Mouse (Mus musculus) cerebellum, adult 11 months (tissue): ENCODE data around the gene Krt80.
A peak's percentile ranks its signal among the peaks of the same experiment; 100 is the strongest.

ENCODE experiments used
- DNase-seq: peaks from one replicate; pipeline ENCODE4 v3.0.0; 2022

The Krt80 gene

DNA sequence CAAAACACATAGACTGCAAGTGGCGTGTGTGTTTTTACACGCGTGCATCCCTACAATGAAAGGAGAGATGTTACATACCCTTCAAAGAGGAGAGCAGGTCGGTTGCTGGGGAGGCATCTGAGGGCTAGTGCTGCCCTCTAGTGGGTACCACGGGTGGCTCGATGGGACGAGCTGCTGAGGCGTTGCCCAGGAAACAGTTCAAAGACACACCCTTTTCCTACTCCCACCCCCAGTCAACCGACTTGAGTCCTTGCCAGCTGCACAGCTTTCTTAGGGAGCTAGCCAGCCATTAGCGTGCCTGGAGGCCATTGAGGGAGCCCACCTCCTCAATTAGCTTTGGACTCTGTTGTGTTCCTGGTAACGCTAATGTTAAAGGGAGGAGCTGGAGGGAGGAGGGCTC is 54.1 kb downstream of the Krt80 start:
- peak; percentile 51 for DNase-seq

DNA sequence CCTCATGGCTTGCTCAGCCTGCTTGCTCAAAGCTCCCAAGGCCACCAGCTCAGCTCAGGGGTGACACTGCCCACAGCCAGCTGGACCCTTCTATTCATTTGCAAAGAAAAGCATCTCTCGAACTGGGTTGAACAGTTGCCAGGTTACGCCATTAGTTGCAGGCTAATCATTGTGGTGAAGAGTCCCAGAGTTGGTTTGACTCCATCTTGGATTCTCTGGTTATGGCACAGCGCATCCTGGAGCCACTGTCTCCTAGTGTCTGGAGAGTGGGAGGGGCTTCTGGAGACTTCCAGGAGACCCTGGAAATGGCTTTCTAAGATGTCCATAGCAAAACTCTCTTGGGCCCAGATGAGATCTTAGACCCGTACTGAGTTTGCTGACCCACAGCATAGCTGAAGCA is 54.6 kb downstream of the Krt80 start:
- no peak for DNase-seq

DNA sequence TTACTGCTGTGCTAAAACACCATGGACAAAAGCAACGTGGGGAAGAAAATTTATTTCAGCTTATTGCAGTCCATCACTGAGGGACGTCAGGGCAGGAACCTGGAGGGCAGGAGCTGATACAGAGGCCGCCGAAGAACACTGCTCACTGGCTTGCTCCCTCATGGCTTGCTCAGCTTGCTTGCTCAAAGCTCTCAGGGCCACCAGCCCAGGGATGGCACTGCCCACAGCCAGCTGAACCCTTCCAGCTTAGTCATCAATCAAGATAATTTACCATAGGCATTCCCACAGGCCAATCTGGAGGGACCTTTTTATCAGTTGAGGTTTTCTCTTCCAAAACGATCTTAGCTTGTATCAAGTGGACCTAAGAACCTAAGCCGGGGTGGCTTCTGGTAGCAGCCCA is 58.0 kb downstream of the Krt80 start:
- no peak for DNase-seq

DNA sequence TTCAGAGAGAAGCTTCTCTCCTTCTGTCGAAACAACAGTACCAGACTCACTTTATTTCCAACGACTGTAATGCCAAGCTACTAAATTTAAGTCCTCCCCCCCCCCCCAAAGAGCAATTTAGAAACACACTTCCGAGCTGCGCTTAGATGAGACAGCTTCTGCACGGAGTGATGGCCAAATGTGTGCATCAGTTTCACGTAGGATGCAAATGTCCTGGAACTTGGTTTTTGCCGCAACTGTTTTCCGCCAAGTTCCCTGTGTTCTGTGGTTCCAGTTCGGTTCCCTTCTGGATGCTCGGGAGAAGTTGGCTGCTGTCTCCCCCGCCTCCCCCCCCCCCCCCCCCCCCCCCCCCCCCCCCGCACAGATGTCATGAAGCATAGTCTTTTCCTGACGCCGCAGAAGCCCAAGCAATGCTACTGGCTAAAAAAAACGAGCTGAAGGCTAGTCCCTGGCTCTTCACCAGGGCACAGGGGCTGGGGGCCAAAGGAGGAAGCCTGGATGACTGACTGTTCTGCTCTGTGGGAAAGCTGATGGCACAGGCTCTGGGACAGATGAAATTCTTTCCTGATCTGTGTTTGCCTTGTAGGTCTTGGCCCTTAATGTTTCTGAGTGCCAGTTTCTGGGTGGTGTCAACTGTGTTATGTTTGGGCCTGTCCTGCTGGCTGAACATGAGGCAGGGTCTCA is 58.7 kb downstream of the Krt80 start:
- DNase-seq: no peak

DNA sequence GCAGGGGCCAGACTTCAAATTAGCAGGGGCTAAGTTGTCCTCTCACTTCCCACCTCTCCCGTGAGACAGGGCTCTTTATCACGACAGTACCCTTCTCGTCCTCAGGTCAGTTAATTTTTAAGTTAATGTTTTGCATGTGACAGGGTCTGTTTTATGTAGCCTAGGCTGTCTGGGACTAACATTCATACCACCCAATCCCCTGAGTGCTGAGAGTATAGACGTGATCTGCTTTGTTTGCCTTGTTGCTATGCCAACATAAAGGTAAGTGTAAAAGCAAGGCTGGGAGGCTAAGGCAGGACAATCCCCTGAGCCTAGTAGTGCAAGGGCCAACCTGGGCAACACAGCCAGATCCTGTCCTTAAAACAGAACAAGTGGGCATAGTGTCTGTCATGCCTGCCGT is 60.5 kb downstream of the Krt80 start:
- no peak for DNase-seq

DNA sequence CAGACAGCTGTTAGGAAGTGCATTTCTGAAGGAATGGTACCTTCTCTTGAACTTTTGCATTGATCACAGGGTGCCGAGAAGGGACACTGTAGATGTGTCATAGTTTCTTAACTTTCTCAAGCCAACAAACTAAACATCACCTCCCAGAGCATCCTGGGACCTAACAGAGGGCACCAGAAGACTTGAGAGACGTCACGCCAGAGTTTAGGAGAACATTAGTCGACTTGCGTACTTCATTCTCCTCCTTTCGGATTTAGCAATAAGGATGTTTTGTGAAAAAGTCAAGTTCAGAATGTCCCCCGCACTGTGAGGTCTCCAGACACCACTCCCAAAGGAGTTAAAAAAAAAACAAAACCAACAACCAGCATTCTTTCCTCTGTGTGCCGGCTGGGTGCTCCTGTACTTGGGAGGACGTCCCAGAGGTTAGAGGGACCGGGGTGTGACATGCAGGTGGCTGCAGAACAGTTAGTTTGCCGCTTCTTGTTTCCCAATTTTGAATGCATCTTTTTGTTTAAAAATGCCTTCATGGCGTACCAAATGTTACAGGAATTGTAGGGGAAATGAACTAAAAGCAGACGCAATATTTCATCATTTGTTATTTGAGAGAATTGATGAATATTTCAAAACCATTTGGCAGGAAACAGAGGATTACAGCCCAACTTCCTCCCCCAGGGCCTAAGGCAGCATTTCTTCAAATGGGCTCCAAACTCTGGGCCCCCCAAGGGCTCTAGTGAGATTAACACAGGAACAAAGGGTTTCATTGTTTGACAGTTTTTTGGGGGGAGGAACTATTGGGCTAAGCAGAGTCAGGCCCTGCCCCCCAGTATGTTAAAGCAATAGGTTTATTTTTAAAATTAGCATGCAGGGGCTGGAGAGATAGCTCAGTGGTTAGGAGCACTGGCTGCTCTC is 61.3 kb downstream of the Krt80 start:
- DNase-seq: no peak

DNA sequence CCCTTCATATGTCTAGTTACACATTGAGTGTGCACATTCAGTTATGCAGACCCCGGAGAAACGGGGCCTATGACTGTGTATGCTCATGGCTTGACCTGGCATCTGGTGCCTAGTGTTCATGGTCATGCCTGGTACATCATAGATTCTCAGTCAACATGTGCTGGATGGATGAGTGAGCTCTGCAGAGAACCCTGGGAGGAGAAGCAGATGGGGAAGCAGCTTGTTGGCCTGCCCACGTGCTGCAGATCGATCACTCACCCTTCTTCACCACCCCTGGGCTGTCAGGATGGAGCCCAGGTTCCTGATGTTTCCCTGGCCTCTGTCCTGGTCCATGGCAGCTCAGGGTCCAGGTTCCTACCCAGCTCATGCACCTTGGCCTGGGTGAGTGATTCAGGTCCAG is 63.5 kb downstream of the Krt80 start:
- DNase-seq: no peak

DNA sequence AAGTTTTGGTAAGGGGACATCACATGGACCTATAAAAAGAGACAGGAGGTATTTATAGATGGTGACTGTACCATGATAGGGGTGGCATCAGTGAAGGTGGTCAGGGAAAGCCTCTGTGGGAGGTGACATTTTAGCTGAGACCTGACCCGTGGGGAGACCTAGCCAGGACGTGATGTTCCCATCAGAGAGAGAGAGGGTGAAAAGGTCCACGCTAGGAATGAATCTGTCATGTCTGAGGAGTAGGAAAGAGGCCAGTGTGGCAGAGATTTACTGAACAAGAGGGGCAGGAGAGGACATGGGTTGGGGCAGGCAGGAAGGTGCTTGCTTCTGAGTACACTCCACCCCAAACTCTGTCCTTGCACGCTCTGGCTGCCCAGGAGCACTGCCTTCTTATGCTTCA is 66.1 kb downstream of the Krt80 start:
- DNase-seq: no peak

DNA sequence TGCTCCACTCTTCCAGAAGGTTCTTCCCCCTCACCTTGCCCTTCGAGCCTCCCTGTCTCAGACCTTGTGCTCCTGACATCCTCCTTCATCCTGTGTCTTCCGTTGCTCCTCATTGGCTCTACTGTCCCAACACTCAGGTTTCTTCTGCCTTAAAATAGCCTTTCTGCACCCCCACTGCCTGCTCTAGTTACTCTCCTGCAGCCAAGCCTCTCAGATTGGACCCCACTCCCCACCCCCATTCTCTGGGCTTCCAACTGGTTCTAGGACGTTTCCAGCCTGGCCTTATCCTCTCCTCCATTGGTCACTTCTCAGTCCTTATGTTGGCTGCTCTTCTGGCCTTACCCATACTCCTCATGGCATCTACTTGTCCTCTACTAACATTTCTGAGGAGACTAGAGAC is 67.8 kb downstream of the Krt80 start:
- no peak for DNase-seq

DNA sequence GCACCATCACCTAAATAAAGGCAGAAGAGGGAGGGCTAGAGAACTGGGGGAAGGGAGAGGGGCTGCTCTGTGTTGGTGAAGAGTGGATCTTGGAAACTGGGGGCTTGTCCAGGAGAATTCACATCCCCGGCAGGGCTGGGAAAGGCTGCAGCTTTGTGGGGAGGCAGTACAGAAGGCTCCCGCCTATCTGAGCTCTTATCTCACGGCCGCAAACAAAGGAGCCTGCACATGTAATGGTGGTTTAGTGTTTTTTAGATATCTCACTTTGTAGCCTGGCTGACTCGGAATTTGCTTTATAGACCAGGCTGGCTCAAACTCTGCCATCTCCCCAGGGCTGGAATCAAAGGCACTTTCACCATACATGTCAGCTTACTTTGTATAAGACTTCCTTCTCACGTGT is 69.8 kb downstream of the Krt80 start:
- no peak for DNase-seq

DNA sequence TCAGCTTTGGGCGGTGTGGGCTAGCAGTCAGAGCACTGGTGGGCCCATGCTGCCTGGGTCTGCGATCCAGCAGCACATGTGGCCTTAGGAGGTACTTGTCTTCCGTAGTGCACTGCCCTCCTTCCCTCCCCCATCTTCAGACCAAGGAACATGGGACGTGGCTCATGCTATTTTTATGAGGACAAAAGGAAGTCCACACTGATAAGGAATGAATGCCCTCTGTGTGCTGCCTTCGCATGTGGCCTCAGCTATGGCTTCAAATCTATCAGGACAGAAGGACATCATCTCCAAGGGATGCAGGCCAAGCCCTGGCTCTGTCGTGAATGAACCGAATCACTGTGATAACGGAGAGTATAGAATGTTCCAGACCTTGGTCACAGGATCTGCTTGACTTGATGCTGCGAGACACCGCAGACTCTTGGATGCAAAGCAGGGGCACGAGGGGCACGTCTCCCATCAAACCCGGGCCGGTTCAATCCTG is 70.4 kb downstream of the Krt80 start:
- no peak for DNase-seq

DNA sequence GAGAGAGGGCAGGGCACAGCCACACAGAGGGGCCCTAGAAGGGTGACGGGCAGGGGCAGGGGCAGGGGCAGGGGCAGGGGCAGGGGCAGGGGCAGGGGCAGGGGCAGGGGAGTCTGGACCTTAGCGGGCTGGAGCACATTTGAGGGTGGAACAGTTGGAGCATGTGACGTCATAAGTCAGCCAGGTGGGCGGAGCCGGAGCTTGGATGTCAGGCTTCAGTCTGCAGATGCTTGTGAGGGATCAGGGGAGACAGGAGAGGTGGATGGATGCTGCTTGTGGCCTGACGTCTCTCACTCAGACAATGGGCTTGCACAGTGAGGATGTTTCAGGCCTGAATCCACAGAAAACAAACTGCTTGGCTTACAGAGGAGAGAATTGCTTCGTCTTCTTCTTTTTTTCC is 71.4 kb downstream of the Krt80 start:
- no peak for DNase-seq

DNA sequence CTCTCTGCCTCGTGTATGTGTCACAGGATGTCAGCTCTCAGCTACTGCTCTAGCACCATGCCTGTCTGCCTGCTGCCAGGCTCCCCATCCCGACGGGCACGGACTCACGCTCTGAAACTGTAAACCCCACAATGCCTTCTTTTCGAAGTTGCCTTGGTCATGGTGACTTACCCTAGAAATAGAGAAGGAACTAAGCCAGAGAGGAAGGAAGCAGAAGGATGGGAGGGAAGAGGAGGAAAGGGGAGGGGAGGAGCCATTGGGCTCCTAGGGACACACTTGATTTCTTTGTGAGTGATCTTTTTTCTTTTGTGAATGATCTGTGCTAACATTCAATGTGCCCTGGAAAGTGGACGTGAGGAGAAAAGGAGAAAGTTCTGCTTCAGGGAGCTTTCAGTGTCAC is 72.0 kb downstream of the Krt80 start:
- no peak for DNase-seq
